Mouse (Mus musculus): ENCODE results near the gene Slco3a1. TPM values are rescaled to one million over a fixed set of nuclear protein-coding genes. Genes with fewer than 3 reads are reported as not detected.
A peak's percentile ranks its signal among the peaks of the same experiment; 100 is the strongest.

The Slco3a1 gene
- polyA plus RNA-seq, 1 experiment from 2014 or later = 10.4 TPM

DNA sequence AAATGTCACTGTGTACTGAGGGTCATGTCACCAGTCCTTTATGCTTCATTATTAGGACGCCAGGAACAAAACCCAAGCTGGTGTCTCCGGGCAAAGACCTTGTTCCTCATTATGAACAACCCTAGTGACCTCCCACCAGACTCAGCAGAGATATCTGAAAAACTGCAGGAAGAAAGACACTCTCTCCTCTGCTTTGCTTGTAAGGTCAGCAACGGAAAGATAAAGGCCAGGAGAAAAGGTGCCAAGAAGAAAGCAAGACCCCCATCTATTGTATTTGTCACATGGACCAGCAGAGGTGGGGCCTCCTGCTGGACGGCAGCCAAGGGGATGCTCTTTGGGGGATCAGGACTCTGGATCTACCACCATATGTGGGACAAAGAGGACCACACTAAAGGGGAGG, 243.0 kb downstream of the Slco3a1 start:
- 56% methylated on average over 4 of the region's 4 CpGs for WGBS
- ATAC-seq (ENCODE audit: low FRiP score) (no peak), DNase-seq (ENCODE audit: low spot score) (no peak)

DNA sequence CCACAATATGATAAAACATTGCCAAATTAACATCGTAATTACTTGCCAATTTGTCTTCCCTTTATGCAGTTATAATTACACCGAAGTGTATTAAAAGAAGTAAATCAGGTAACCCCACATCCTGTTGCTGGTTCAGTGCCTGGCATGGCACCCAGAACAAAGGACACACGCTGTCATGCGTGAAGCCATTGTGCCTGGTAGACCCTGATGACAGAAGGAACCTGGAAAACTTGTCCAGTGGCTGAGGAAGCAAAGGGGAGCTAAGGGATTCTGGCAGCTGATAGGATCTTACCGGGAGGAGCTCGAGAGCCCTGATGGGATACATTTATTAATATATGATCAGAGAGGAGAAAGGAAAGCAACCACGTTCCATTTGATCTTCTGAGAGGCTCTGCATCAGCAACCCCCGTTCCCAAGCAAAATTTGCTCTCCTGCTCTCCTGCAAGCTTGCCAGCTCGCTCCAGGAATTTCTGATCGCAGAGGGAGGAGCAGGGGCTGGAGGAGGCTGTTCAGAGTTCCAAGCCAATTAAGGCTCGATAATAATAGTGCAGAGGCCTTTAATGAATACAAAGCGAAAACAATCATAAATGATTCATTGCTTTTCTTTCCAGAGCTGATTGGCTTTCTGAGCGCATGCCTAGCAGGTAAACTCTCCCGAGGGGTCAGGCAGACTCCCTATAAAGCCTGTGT, 250.8 kb downstream of the Slco3a1 start:
- Histone ChIP-seq H3K36me3 (ENCODE audit: control insufficient read depth, insufficient read depth, low read length) (no peaks in the 10 kb centered on the region), H3K27ac (ENCODE audit: low read depth, low read length) (0 out of 2 replicates have a peak overlapping the region, but pooled peaks have one; percentile 3), H3K9ac (ENCODE audit: low read depth, low read length) (no peak overlapping the region), H3K9me3 (ENCODE audit: control insufficient read depth, low read length) (no peaks in the 10 kb centered on the region), H3K4me2 (replicated peaks; ENCODE audit: low read depth, low read length) (no peak overlapping the region), H3K4me3 (ENCODE audit: low read depth, low read length) (no peak overlapping the region), H3K27me3 (ENCODE audit: control insufficient read depth, insufficient read depth, low read length) (no peaks in the 10 kb centered on the region), H3K4me1 (replicated peaks; ENCODE audit: control insufficient read depth, insufficient read depth, low read length) (no peaks in the 10 kb centered on the region)
- WGBS = 71% methylated on average over 14 of the region's 14 CpGs
- ATAC-seq (ENCODE audit: low FRiP score) (no peak), DNase-seq (ENCODE audit: low spot score) (no peak)

More for the DNA sequence above, 243.0 kb downstream of the Slco3a1 start:
- H3K4me3 ChIP-seq (ENCODE audit: low read depth, low read length) = no peak overlapping the region
- no peaks in the 10 kb centered on the region for H3K36me3 ChIP-seq (ENCODE audit: control insufficient read depth, insufficient read depth, low read length)
- no peak overlapping the region for H3K27ac ChIP-seq (ENCODE audit: low read depth, low read length)
- no peak overlapping the region for H3K4me2 ChIP-seq (replicated peaks; ENCODE audit: low read depth, low read length)
- no peaks in the 10 kb centered on the region for H3K27me3 ChIP-seq (ENCODE audit: control insufficient read depth, insufficient read depth, low read length)
- H3K4me1 ChIP-seq (replicated peaks; ENCODE audit: control insufficient read depth, insufficient read depth, low read length) = no peaks in the 10 kb centered on the region
- no peaks in the 10 kb centered on the region for H3K9me3 ChIP-seq (ENCODE audit: control insufficient read depth, low read length)
- no peak overlapping the region for H3K9ac ChIP-seq (ENCODE audit: low read depth, low read length)

DNA sequence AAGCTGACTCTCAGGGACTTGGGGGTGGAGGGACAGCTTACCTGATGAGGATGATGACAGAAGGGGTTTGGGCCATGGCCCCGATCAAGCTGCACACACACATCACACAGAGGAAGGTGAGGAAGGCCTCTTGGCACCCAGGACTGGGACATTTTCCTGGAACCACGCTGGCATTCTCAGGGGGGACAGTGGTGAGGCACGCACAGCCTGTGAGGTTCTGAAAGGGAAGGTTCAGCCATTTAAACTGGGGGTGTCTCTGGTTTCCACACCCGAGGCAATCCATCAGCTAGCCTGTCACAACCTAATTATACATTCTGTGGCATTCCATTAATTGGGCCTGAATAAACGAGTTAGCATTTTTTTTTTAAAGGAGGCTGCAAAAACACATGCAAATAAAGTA, 251.5 kb downstream of the Slco3a1 start:
- Histone ChIP-seq H3K9me3 (ENCODE audit: control insufficient read depth, low read length) (no peaks in the 10 kb centered on the region), H3K4me1 (replicated peaks; ENCODE audit: control insufficient read depth, insufficient read depth, low read length) (no peaks in the 10 kb centered on the region), H3K4me3 (ENCODE audit: low read depth, low read length) (no peak overlapping the region), H3K9ac (ENCODE audit: low read depth, low read length) (no peak overlapping the region), H3K4me2 (replicated peaks; ENCODE audit: low read depth, low read length) (no peak overlapping the region), H3K36me3 (ENCODE audit: control insufficient read depth, insufficient read depth, low read length) (no peaks in the 10 kb centered on the region), H3K27me3 (ENCODE audit: control insufficient read depth, insufficient read depth, low read length) (no peaks in the 10 kb centered on the region), H3K27ac (ENCODE audit: low read depth, low read length) (no peak overlapping the region)
- ATAC-seq (ENCODE audit: low FRiP score) (no peak), DNase-seq (ENCODE audit: low spot score) (no peak)
- 69% methylated on average over 5 of the region's 5 CpGs for WGBS

DNA sequence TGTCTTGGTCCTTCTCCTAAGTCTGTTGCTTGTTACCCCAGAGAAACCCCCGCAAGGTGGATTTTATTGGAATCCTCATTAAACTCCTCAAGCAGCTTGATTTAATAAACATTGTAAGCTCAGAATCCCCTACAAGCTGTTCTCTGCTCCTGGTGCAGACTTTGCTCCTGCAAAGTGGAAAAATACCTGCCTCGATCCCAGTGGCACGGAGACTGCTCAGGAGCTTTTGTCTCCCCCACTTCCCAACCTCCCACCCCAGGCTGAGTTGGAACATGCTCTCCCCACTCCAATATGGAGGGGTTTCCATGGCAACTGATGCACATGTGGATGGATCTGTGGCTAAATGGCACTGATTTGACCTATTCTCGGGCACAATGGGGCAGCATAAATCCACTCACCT, 268.0 kb downstream of the Slco3a1 start:
- no peaks in the 10 kb centered on the region for H3K36me3 ChIP-seq (ENCODE audit: control insufficient read depth, insufficient read depth, low read length)
- H3K4me3 ChIP-seq (ENCODE audit: low read depth, low read length) = no peak overlapping the region
- H3K4me1 ChIP-seq (replicated peaks; ENCODE audit: control insufficient read depth, insufficient read depth, low read length) = no peaks in the 10 kb centered on the region
- H3K4me2 ChIP-seq (replicated peaks; ENCODE audit: low read depth, low read length) = no peak overlapping the region
- WGBS = 84% methylated on average over 4 of the region's 4 CpGs
- no peak overlapping the region for H3K27ac ChIP-seq (ENCODE audit: low read depth, low read length)
- no peak for ATAC-seq (ENCODE audit: low FRiP score)
- no peak for DNase-seq (ENCODE audit: low spot score)
- no peak overlapping the region for H3K9ac ChIP-seq (ENCODE audit: low read depth, low read length)
- H3K27me3 ChIP-seq (ENCODE audit: control insufficient read depth, insufficient read depth, low read length) = no peaks in the 10 kb centered on the region
- no peaks in the 10 kb centered on the region for H3K9me3 ChIP-seq (ENCODE audit: control insufficient read depth, low read length)

DNA sequence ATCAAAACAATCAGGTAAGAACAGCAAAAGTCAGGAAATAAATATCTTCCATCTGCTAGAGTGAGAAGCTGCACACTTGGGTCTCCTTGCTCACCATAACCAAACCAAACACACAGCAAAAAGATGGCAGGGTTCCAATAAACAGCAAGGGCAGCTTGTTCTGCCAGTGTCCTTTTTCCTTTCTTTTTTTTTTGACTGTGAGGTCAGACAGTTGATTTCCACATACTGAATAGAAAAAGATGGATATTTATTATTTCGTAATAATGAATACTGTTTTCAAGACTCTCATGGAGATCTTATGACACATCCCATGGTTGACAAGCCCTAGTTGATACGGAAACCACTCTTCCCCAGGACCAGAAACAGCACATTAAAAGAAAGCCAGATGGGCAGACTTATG, 274.2 kb downstream of the Slco3a1 start:
- ATAC-seq (ENCODE audit: low FRiP score) = no peak
- H3K27ac ChIP-seq (ENCODE audit: low read depth, low read length) = no peak overlapping the region
- 93% methylated on average over 2 of the region's 2 CpGs for WGBS

DNA sequence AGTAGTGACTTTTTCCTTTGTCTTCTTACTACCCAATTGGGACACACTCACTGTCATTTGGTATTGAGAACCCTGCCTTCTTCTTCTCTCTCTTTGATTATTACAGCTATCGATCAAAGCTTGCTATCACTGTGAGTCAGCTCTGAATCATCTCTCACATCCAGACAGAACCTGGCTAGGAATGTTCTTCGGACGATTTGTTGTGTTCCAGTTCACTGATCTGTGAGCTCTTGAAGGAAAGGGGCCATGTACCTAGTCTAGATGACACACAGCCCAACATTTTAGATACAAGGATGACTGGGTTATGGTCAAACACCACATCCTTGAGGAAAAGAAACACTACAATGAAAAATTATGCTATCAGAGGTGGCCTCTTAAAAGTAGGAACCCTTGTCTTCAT, 275.2 kb downstream of the Slco3a1 start:
- Histone ChIP-seq H3K4me3 (ENCODE audit: low read depth, low read length) (no peak overlapping the region), H3K27ac (ENCODE audit: low read depth, low read length) (no peak overlapping the region), H3K9me3 (ENCODE audit: control insufficient read depth, low read length) (no peaks in the 10 kb centered on the region), H3K9ac (ENCODE audit: low read depth, low read length) (no peak overlapping the region), H3K27me3 (ENCODE audit: control insufficient read depth, insufficient read depth, low read length) (no peaks in the 10 kb centered on the region), H3K4me1 (replicated peaks; ENCODE audit: control insufficient read depth, insufficient read depth, low read length) (no peaks in the 10 kb centered on the region), H3K36me3 (ENCODE audit: control insufficient read depth, insufficient read depth, low read length) (no peaks in the 10 kb centered on the region), H3K4me2 (replicated peaks; ENCODE audit: low read depth, low read length) (no peak overlapping the region)
- ATAC-seq (ENCODE audit: low FRiP score) (no peak), DNase-seq (ENCODE audit: low spot score) (no peak)
- 88% methylated on average over 3 of the region's 3 CpGs for WGBS

More for the DNA sequence above, 274.2 kb downstream of the Slco3a1 start:
- no peaks in the 10 kb centered on the region for H3K27me3 ChIP-seq (ENCODE audit: control insufficient read depth, insufficient read depth, low read length)
- H3K9ac ChIP-seq (ENCODE audit: low read depth, low read length) = no peak overlapping the region
- H3K4me3 ChIP-seq (ENCODE audit: low read depth, low read length) = no peak overlapping the region
- H3K4me1 ChIP-seq (replicated peaks; ENCODE audit: control insufficient read depth, insufficient read depth, low read length) = no peaks in the 10 kb centered on the region
- H3K4me2 ChIP-seq (replicated peaks; ENCODE audit: low read depth, low read length) = no peak overlapping the region
- no peak for DNase-seq (ENCODE audit: low spot score)
- H3K36me3 ChIP-seq (ENCODE audit: control insufficient read depth, insufficient read depth, low read length) = no peaks in the 10 kb centered on the region
- no peaks in the 10 kb centered on the region for H3K9me3 ChIP-seq (ENCODE audit: control insufficient read depth, low read length)

DNA sequence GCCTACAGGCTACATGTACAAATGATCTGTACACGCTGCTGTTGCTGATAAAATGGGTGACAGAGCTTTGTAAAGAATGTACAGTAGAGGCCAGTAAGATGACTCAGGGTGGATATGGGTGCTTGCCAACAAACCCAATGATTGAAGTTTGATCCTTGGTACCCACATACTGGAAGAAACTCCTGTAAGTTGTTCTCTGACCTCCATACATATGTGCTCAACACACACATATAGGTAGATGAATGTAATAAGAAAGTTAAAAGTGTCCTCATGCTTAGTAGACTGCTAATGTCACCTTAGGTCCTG, 284.5 kb downstream of the Slco3a1 start:
- 76% methylated on average over 1 of the region's 1 CpGs for WGBS
- H3K4me3 ChIP-seq (ENCODE audit: low read depth, low read length) = no peak overlapping the region
- no peak for ATAC-seq (ENCODE audit: low FRiP score)
- no peaks in the 10 kb centered on the region for H3K9me3 ChIP-seq (ENCODE audit: control insufficient read depth, low read length)
- H3K4me1 ChIP-seq (replicated peaks; ENCODE audit: control insufficient read depth, insufficient read depth, low read length) = no peaks in the 10 kb centered on the region
- no peaks in the 10 kb centered on the region for H3K36me3 ChIP-seq (ENCODE audit: control insufficient read depth, insufficient read depth, low read length)
- no peaks in the 10 kb centered on the region for H3K27me3 ChIP-seq (ENCODE audit: control insufficient read depth, insufficient read depth, low read length)
- H3K4me2 ChIP-seq (replicated peaks; ENCODE audit: low read depth, low read length) = no peak overlapping the region
- no peak overlapping the region for H3K27ac ChIP-seq (ENCODE audit: low read depth, low read length)
- no peak for DNase-seq (ENCODE audit: low spot score)
- no peak overlapping the region for H3K9ac ChIP-seq (ENCODE audit: low read depth, low read length)

DNA sequence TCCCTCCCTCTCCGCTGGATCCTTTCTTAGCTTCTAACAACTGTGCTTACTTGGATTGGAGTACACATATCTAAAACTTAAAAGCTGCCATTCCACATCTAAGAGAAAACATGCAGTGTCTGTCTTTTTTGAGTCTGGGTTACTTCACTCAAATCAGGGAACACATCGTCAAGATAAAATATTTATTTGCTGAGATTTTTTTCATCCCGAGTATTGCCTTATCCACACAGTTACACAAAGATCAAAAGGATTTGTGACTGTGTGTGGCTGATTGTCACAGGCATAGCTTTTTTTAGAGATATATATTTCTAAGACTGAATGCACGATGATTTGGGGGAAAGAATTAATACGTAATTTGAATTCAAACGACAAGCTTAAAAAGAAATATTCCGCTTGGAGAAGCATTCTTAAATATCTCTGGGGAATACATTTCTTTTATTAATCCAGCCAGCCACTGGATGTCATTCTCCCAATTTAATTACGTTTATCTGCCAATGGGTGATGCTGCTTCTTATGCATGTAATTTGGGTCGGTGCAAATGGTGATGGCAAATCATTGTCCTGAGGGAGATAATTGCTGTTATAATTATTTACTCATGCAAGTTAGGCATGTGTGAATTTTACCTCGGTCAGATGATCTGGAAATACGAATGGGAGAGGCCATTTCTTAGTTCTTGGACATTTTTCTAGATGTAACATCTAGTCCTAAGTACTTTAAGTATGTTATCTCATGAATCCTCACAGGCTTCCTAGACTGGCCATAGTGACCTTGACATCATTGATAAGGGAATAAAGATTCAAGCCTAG, 285.1 kb downstream of the Slco3a1 start:
- ATAC-seq (ENCODE audit: low FRiP score) (no peak), DNase-seq (ENCODE audit: low spot score) (no peak)
- Histone ChIP-seq H3K4me3 (ENCODE audit: low read depth, low read length) (no peak overlapping the region), H3K9me3 (ENCODE audit: control insufficient read depth, low read length) (no peaks in the 10 kb centered on the region), H3K27ac (ENCODE audit: low read depth, low read length) (no peak overlapping the region), H3K4me2 (replicated peaks; ENCODE audit: low read depth, low read length) (no peak overlapping the region), H3K36me3 (ENCODE audit: control insufficient read depth, insufficient read depth, low read length) (no peaks in the 10 kb centered on the region), H3K27me3 (ENCODE audit: control insufficient read depth, insufficient read depth, low read length) (no peaks in the 10 kb centered on the region), H3K4me1 (replicated peaks; ENCODE audit: control insufficient read depth, insufficient read depth, low read length) (no peaks in the 10 kb centered on the region), H3K9ac (ENCODE audit: low read depth, low read length) (no peak overlapping the region)
- WGBS = 79% methylated on average over 11 of the region's 11 CpGs

Measured in hindbrain, embryonic 11.5 days (tissue).